Mouse (Mus musculus) hindbrain, embryonic 10.5 days (tissue): ENCODE measurements around the gene Rasd2. TPM values are rescaled to one million over a fixed set of nuclear protein-coding genes. Genes with fewer than 3 reads are reported as not detected.
A peak's percentile ranks its signal among the peaks of the same experiment; 100 is the strongest.

ENCODE experiments used
- DNase-seq: peaks from one replicate; pipeline ENCODE4 v3.0.0-alpha.2; 2017; ENCODE audit warnings: low spot score
- H3K27ac ChIP-seq: fragments of 300-500 bp; sonication (generic); 2 replicates; pipeline ENCODE4 v1.5.1; 2016; ENCODE audit warnings: mild to moderate bottlenecking, moderate library complexity
- H3K27me3 ChIP-seq: fragments of 300-500 bp; sonication (generic); 2 replicates; pipeline ENCODE4 v1.6.1; 2016; ENCODE audit warnings: mild to moderate bottlenecking; ENCODE audit not compliant: poor library complexity, insufficient read depth, severe bottlenecking
- H3K36me3 ChIP-seq: fragments of 300-500 bp; sonication (generic); 2 replicates; pipeline ENCODE4 v1.6.1; 2016; ENCODE audit warnings: mild to moderate bottlenecking, moderate library complexity
- H3K4me1 ChIP-seq: fragments of 300-500 bp; sonication (generic); replicated peaks from 2 replicates; pipeline ENCODE4 v1.6.1; 2016; ENCODE audit warnings: mild to moderate bottlenecking
- H3K4me3 ChIP-seq: fragments of 300-500 bp; sonication (generic); 2 replicates; pipeline ENCODE4 v1.5.1; 2016; ENCODE audit warnings: mild to moderate bottlenecking, moderate library complexity
- H3K9me3 ChIP-seq: fragments of 300-500 bp; sonication (generic); 2 replicates; pipeline ENCODE4 v1.6.1; 2016; ENCODE audit warnings: mild to moderate bottlenecking, moderate library complexity
- WGBS: fragments of 180-500 bp; shearing (Covaris S2); methylation state at CpG from one replicate; pipeline ENCODE4 v1.1.7; 2016; 5-methylcytosine and 5-hydroxymethylcytosine counted together
- polyA plus RNA-seq: library from polyadenylated mRNA; unstranded; fragments of >200 nt; fragmentation: Nextera tagmentation; extraction: Ambion mirVana; gene quantifications from 2 replicates; pipeline ENCODE4 v1.2.1, GENCODE M21; 2016

The Rasd2 gene
- polyA plus RNA-seq, result 0.11 and 0.41 TPM in 2 replicates

- Histone ChIP-seq H3K27ac (peak within 1 kb of the TSS; percentile 29; the same call in 1 of the 2 replicates), H3K4me1 (peaks cover 19% of the 10 kb centered on the region), H3K27me3 (peaks cover 74% of the 10 kb centered on the region), H3K9me3 (no peaks in the 10 kb centered on the region), H3K36me3 (no peaks in the 10 kb centered on the region), H3K4me3 (peak within 1 kb of the TSS; percentile 64)
- peak; percentile 23 for DNase-seq
- WGBS, result 1% methylated on average over 42 of the region's 42 CpGs
Observed at GRCm38 (mm10) chr8:75213686-75214085, at the start of gene Rasd2. Rasd2 (plus strand) TSS chr8:75213944.

GRCm38 (mm10) chr8:75169363-75169762 is 44.4 kb upstream of the Rasd2 start:
- Histone ChIP-seq H3K27me3 (no peaks in the 10 kb centered on the region), H3K4me3 (no peak overlapping the region), H3K27ac (no peak overlapping the region), H3K9me3 (no peaks in the 10 kb centered on the region), H3K36me3 (no peaks in the 10 kb centered on the region), H3K4me1 (no peaks in the 10 kb centered on the region)
- no peak for DNase-seq
- WGBS, result 83% methylated on average over 5 of the region's 5 CpGs

- DNase-seq, result no peak
- WGBS, result 81% methylated on average over 6 of the region's 6 CpGs
- Histone ChIP-seq H3K27me3 (no peaks in the 10 kb centered on the region), H3K36me3 (no peaks in the 10 kb centered on the region), H3K27ac (no peak overlapping the region), H3K4me3 (no peak overlapping the region), H3K4me1 (no peaks in the 10 kb centered on the region), H3K9me3 (no peaks in the 10 kb centered on the region)
Observed at GRCm38 (mm10) chr8:75172009-75172685, 41.6 kb upstream of the Rasd2 start.

GRCm38 (mm10) chr8:75193022-75193421 is 20.7 kb upstream of the Rasd2 start:
- no peak for DNase-seq
- H3K27me3 ChIP-seq, result no peaks in the 10 kb centered on the region
- H3K9me3 ChIP-seq, result no peaks in the 10 kb centered on the region
- no peaks in the 10 kb centered on the region for H3K36me3 ChIP-seq
- 79% methylated on average over 3 of the region's 3 CpGs for WGBS
- no peak overlapping the region for H3K4me3 ChIP-seq
- 0 out of 2 replicates have a peak, but pooled peaks cover 5% of the 10 kb centered on the region for H3K4me1 ChIP-seq
- no peak overlapping the region for H3K27ac ChIP-seq

- Histone ChIP-seq H3K36me3 (no peaks in the 10 kb centered on the region), H3K4me1 (peaks cover 14% of the 10 kb centered on the region; the same call in 1 of the 2 replicates), H3K9me3 (no peaks in the 10 kb centered on the region), H3K27me3 (no peaks in the 10 kb centered on the region), H3K4me3 (no peak overlapping the region), H3K27ac (no peak overlapping the region)
- WGBS, result 33% methylated on average over 4 of the region's 4 CpGs
- no peak for DNase-seq
Observed at GRCm38 (mm10) chr8:75194473-75195071, 19.2 kb upstream of the Rasd2 start.

- peaks cover 14% of the 10 kb centered on the region; the same call in 1 of the 2 replicates for H3K4me1 ChIP-seq
- 87% methylated on average over 3 of the region's 3 CpGs for WGBS
- no peak for DNase-seq
Observed at GRCm38 (mm10) chr8:75197170-75197569, 16.6 kb upstream of the Rasd2 start.

GRCm38 (mm10) chr8:75197862-75198261 is 15.9 kb upstream of the Rasd2 start:
- Histone ChIP-seq H3K4me3 (no peak overlapping the region), H3K9me3 (no peaks in the 10 kb centered on the region), H3K27me3 (no peaks in the 10 kb centered on the region), H3K36me3 (no peaks in the 10 kb centered on the region), H3K4me1 (peaks cover 14% of the 10 kb centered on the region; the same call in 1 of the 2 replicates), H3K27ac (no peak overlapping the region)
- DNase-seq, result no peak
- 71% methylated on average over 4 of the region's 4 CpGs for WGBS

More at GRCm38 (mm10) chr8:75197170-75197569, 16.6 kb upstream of the Rasd2 start:
- Histone ChIP-seq H3K27me3 (no peaks in the 10 kb centered on the region), H3K9me3 (no peaks in the 10 kb centered on the region), H3K36me3 (no peaks in the 10 kb centered on the region), H3K4me3 (no peak overlapping the region), H3K27ac (no peak overlapping the region)

- Histone ChIP-seq H3K4me3 (no peak overlapping the region), H3K36me3 (no peaks in the 10 kb centered on the region)
Observed at GRCm38 (mm10) chr8:75198300-75198699, 15.4 kb upstream of the Rasd2 start.

GRCm38 (mm10) chr8:75198988-75199765 is 14.6 kb upstream of the Rasd2 start:
- Histone ChIP-seq H3K36me3 (no peaks in the 10 kb centered on the region), H3K4me1 (peaks cover 14% of the 10 kb centered on the region; the same call in 1 of the 2 replicates), H3K27ac (no peak overlapping the region), H3K4me3 (no peak overlapping the region), H3K27me3 (no peaks in the 10 kb centered on the region), H3K9me3 (no peaks in the 10 kb centered on the region)
- 76% methylated on average over 5 of the region's 5 CpGs for WGBS
- DNase-seq, result no peak

More at GRCm38 (mm10) chr8:75198300-75198699, 15.4 kb upstream of the Rasd2 start:
- no peaks in the 10 kb centered on the region for H3K9me3 ChIP-seq
- no peaks in the 10 kb centered on the region for H3K27me3 ChIP-seq
- no peak for DNase-seq
- H3K4me1 ChIP-seq, result peaks cover 14% of the 10 kb centered on the region; the same call in 1 of the 2 replicates
- no peak overlapping the region for H3K27ac ChIP-seq

GRCm38 (mm10) chr8:75199914-75200313 is 13.8 kb upstream of the Rasd2 start:
- H3K27ac ChIP-seq, result no peak overlapping the region
- no peak overlapping the region for H3K4me3 ChIP-seq
- no peaks in the 10 kb centered on the region for H3K9me3 ChIP-seq
- H3K4me1 ChIP-seq, result peaks cover 9% of the 10 kb centered on the region; the same call in 1 of the 2 replicates
- no peaks in the 10 kb centered on the region for H3K36me3 ChIP-seq
- WGBS, result 56% methylated on average over 1 of the region's 1 CpGs
- no peak for DNase-seq
- no peaks in the 10 kb centered on the region for H3K27me3 ChIP-seq

- WGBS, result 87% methylated on average over 8 of the region's 8 CpGs
Observed at GRCm38 (mm10) chr8:75202041-75202656, 11.6 kb upstream of the Rasd2 start.

GRCm38 (mm10) chr8:75202913-75203312 is 10.8 kb upstream of the Rasd2 start:
- DNase-seq, result no peak
- Histone ChIP-seq H3K27me3 (no peaks in the 10 kb centered on the region), H3K36me3 (no peaks in the 10 kb centered on the region), H3K9me3 (no peaks in the 10 kb centered on the region), H3K4me3 (no peak overlapping the region), H3K27ac (no peak overlapping the region), H3K4me1 (peaks cover 9% of the 10 kb centered on the region; the same call in 1 of the 2 replicates)
- 87% methylated on average over 3 of the region's 3 CpGs for WGBS

More at GRCm38 (mm10) chr8:75202041-75202656, 11.6 kb upstream of the Rasd2 start:
- Histone ChIP-seq H3K36me3 (no peaks in the 10 kb centered on the region), H3K4me3 (no peak overlapping the region), H3K27ac (no peak overlapping the region), H3K4me1 (peaks cover 9% of the 10 kb centered on the region; the same call in 1 of the 2 replicates), H3K27me3 (no peaks in the 10 kb centered on the region), H3K9me3 (no peaks in the 10 kb centered on the region)
- no peak for DNase-seq
